Mouse (Mus musculus) adrenal gland, adult (tissue): ENCODE results near the gene Rnf214.

Source experiments
- DNase-seq, 2 experiments: peaks; one replicate each; pipeline ENCODE4 v3.0.0; 2022 to 2023; ENCODE audit warnings: low spot score in 1 of 2; ENCODE audit not compliant: inconsistent age in 2 of 2

Gene Rnf214

DNA sequence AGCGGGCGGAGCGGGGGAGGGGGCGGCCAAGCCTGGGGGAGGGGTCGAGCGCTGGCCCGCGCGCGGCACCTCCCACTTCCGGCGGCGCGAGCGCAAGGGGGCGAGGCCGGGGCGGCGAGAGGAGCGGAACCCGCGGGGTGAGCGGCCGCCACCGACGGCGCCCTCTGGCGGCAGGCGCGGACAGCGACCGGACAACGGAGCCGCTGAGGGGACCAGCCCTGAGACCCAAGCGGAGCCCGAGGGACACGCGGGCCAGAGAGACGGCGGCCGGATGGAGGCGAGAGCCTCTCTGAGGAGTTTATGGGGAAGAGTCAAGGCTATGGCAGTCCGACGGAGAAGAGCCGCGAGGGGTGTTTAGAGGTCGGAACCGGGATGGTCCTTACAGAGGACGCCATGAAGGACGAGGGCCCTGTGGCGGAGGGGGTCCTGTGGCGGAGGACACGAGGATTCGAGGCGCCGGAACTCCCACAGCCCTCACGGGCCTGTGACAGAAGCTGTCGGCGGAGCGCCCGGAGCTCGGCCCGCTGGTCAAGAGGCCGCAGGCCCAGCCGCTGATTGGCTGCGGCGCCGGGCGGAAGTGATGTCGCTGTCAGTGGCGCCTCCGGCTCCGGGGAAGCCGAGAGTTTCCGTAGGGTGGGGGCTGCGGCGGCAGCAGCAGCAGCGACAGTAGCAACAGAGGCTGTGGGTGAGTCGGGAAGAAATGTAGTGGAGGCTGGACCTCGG, at the start of gene Rnf214, which contains the start of gene Pcsk7:
Rnf214 (minus strand) TSS at position 557 of the 723 bp plus-strand sequence.
Pcsk7 (plus strand) TSS at position 143 of the 723 bp plus-strand sequence.
- DNase-seq = peak; percentile 93 to 96

DNA sequence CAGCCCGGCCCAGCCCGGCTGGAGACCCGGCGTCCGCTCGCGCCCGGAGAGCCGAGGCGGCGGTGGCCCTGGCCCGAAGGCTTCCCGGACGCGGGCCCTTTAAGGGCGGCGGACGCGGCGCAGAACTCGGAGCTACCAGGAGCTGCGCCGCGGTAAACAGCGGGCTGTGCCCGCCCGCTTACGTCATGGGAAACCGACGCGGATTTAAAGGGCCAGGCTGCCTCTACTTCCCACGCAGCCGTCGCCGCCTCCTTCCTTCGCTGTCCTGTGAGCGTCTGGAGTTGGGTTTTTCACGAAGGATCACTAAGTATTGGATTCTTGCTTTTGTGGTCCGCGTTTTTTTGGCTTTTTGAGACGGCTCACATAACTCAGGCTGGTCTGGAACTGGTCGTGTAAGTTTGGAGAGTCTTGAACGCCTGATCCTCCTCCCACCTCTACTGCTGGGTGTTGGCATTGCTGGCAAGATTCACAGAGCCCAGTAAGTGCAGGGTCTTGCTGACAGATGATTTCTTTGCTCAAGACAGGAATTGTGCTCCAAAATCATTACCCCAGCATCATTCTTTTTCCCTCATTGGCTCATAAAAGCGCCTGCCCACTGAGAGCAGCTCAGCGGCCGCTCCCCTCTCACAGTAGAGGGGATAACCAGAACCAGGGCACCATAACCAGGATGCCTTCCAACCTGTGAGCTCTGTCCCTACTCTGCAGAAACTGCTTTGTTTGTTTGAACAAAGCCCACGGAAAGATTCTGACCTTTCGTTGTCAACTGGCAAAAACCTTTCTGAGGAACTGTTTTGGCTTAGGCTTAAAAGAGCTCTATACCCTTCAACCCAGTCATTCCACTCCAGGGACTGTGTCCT, 48.6 kb upstream of the Rnf214 start, which contains the start of gene Sidt2:
Sidt2 (minus strand) TSS at position 152 of the 857 bp plus-strand sequence.
- peak; percentile 92 to 96 for DNase-seq

DNA sequence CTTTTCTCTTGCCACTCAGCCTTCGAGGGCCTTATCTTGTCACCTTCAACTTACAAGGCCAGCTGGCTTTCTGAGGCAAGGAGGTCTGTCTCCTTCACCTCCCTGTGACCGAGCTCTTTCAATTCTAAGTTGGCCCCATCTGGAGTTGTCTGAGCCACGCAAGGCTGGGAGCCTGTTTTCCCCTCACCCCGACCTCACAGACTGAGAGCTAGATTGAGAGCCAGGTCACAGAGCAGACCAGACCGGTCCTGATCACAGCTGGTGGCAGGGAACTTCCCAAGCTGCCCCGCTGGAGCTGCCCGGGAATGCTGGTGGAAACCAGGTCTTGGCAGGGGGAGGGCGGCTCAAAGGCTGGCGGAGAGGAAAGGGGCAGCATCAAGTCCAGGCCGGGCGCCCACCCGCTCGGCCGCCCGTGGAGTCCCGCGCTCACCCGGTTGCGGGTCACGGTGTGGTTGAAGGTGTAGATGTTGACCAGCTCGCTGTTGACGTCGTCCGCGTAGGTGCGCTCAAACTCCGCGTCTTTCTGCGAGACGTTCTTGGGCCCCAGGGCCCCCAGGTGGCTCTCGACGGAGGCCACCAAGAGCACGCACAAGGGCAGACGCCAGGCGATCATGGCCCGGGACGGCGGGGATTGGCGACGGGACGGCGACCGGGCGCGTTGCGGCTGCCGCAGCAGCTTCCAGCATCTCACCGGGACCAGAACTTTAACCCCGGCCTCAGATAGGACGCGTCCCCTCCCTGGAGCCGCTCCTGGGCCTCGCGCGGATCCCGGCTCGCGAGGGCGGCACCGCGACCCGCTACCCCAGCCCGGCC, 47.8 kb upstream of the Rnf214 start:
- DNase-seq = peak; percentile 72 to 90

DNA sequence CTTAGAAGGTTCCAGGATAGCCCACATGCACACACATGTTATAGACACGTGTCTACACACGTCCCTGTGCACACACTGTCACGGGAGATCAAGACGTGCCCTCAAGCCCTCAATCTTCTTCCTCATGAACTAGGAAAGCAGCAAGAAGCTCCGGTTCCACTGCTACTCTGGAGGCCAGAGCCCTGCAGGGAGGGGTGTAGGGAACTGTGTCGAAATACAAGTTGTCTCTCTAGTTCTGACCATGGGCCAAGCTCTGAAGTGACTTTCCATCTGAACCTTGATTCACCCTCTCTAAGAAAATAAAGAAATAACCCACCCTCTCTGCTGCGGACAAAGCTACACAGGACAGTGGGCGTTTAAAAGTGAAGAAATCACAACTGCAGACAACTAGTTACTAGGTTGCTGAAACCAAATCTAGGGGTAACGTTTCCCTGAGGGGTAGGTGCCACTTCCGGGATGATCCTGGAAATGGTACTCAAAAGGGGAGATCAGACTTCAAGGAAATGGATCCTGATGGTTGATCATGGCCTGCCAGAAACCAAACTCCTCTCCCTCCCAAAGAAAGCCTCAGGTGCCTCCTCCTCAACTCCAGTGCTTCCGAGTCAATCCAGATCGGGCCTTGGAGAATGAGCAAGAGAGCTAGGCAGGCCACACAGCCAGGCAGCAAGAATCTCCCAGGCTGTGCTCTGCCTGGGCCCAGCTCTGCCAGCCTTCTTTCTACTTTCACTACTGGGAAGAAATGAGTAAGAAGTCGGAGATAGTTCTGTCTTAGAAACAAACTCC, 47.0 kb upstream of the Rnf214 start:
- DNase-seq = peak; percentile 53 to 84

DNA sequence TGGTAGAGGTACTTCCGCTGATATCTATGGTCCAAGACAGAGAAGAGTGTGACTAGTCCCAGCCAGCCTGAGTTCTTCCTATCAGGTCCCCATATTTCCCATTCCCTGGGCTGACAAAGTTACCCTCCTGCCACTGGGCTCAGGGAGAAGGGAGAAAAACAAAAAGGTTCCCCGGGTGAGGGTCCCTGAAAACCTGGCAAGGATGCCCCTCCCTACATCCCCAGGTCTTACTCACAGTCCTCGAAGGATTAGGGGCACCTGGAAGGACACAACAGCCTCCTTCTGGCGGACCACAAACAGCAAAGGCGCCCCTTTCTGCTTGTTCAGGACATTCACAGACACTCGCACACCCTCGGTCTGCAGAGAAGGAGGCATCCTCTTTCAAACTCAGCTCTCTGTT, 46.2 kb upstream of the Rnf214 start:
- DNase-seq = no peak

DNA sequence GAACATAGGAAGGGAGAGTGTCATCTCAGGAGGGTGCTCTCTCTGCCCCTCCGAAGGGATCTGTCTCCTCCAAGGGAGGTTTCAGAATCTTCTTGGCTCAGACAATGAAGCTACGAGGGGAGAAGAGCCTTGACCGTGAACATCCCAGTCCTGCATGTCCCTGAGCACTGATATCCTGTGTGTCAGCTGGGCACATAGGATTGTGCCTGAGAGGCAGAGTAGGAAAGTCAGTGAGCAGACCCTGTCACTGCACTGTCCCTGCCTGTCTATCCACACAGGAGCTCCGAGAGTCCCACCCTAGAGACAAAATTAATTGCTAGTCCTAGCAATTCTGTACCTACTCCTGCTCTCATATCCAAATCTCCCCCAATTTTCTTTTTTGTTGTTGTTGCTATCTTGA, 45.3 kb upstream of the Rnf214 start:
- DNase-seq = peak; percentile 52 to 66

DNA sequence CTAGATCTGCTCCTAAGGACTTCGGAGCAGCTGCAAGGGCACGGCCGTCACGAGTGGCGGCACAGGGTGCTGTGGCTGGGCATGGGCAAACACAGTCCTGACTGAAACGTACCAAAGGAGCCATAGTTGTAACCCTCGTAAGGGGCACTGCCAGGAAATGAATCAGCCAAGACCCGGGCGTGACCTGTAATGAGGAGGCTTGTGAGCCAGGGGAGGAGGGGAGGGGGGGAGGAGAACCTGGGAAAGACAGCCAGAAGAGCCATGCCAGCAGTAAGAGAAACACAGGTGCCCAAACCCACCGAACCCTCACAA, 40.1 kb upstream of the Rnf214 start:
- no peak for DNase-seq

DNA sequence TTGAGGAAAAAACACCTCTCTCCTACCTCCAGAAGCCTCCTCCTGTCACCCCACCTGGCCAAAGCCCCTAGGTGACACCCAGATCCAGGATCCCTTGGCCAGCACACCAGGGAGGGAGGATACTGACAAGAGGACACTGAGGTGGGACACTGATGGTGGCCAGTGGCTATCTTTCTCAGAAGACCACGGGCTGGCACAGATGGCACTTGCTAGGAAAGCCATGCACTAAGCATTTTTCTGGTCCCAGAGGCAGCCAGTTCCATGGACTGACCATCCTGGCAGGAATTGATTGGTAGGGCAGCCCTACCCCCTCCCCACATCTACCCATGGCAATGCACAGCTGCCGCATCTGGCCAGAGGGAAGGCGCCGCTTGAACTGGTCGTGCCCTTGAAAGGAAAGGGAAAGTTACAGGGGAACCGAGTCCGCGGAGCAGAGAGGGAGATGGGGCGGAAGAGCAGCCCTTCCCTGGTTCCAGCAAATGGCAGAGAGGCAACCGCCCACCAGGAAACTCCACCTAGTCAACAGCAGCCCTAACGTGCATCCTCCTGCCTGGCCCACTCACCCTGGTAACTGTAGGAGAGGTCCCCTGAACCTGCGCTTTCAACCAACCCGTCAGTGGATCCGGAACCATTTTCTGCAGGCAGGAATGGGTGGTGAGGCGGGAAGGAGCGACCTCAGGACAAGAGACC, 39.6 kb upstream of the Rnf214 start:
- no peak for DNase-seq

DNA sequence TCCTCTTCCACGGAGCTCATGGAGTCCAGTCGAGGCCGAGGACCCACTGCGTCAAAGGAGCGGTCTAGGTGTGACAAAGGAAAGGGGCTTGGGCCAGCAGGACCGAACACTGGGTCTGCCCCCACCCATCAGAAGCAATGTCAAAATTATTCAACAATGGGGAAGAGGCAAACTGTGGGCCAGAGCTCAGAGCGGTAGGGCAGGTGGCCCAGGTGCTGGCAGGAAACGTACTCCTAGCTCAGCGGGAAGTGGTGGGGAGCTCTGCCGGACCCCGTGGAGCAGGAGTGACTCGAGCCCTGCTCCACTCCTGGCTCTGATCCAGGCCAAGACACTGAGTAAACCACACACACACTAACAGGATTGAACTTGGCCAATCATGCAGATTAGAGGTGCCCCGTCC, 39.0 kb upstream of the Rnf214 start:
- no peak for DNase-seq

DNA sequence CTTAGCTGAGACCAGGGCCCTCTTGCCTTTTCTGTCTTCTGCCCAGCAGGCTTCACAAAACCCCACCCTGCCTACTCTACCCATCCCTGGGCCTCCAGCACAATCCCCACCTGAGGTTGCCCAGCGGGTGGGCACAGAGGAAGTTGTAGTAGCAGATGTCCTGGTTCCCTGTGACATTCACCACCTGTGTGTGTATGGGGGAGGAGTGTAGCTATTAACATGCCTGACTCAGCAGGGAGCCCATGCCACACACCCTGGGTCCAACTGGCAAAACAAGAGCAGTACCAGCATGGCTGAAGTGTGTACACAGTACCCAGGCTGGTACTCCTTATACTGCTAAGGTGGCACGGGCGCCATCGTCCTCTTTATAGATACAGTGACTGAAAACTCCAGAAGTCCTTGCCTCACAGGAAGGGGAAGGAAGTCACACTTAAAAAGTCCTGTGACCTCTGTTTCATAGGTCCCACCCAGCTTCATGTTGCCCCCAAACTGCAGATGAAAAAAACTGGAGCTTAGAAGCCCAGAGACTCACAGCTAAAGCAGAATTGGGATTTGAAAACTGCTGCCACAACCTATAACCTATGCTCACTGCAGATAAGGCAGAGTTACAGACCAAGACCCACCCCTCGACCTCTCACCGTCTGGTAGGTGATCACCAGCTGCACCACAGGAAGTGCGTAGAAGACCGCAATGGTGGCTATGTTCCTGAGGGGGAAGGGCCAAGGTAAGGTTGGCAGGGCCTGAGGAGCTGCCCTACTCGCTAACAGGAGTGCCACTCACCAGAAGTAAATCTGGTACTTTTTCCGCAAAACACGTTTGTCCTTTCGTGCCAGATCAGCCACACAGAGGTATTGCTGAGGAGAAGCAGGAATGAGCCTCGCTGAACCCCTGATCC, 38.0 kb upstream of the Rnf214 start:
- no peak for DNase-seq

DNA sequence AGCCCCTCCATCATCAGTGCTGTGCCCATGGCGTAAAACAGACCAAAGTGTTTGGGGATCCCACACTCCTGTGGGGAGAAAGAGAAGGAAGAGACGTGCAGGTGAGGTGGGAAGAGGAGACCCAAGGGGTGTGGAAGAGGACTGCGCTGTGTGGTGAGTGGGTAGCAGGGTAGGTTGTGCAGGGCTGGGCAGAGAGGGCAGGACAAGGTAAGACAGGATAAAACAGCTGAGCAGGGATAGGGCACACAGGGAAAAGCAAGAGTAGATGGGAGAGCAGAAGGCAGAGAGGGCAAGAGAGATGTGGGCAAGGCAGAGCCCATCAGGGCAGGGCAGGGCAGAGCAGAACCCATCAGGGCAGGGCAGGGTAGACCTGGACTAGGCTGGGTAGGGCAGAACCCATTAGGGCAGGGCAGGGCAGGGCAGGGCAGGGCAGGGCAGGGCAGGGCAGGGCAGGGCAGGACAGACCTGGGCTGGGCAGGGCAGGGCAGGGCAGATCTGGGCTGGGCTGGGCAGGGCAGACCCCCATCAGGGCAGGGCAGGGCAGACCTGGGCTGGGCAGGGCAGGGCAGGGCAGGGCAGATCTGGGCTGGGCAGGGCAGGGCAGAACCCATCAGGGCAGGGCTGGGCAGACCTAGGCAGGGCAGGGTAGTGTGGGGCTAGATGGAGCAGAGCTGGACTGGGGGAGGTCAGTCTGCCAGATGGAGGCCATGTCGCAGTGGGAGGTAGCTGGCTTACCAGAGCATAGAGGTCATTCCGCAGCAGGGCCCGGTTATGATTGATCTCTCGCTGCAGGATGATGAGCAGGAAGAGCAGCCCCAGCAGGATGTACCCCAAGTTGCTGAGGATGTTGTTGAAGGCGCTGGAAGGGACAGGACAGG, 37.2 kb upstream of the Rnf214 start:
- no peak for DNase-seq

DNA sequence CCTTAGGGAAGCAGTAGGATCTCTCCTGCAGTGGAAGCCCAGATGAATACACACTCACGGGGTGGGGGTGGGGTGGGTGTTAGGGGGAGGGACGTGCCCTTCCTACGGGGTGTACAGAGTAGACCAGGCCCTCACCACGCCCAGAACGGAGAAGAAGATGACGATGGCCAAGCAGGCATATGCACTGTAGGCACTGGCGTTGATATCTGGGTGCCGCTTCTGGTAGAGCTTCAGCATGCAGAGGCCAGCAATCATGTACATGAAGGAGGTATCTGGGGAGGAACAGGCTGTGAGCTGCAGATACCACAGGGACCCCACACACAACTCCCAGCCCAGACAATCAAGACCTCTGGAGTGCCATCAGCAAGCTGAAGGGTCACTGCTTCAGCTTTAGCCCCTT, 36.2 kb upstream of the Rnf214 start:
- no peak for DNase-seq

DNA sequence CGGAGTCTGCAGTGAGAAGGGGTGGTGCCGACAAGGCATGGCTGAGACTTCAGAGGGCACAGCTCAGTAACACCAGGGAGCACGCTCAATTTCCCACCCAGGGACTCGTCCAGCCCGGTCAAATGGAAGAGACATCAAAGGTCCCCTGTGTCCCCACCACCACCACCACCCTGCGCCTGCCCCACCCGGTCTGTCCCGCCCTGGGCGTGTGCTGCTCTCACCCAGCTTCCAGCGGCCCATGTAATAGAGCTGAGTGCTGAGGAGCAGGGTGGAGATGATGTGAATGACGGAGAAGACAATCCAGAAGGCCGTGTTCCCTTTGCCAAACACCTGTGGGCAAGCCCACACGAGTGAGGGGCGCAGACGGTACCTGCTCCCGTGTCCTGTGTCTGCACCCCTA, 35.8 kb upstream of the Rnf214 start:
- DNase-seq = no peak

DNA sequence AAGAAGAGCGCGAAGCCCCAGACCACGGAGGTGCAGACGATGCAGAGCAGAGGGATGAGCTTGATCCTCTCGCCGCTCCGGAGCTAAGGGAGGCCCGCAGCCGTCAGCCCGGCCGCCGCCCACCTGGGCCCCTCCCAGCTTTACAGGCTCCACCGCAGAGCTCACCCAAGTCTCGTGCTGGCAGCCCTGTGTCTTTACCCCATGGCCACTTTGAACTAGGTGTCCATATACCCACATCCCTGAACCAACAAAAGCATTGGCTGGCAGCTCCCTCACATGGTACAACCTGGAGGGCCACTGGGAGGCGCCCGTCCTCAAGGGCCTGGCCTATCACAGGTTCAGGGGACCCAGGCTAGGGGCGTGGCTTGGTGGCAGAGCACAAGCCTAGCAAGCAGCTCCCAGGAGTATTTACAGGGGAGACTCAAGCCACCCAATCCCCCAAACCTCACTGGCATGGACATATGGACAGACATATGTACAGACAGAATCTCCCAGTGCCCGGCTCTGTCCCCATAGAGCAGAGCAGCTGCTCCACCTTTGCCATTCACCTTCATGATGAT, 34.7 kb upstream of the Rnf214 start:
- no peak for DNase-seq

DNA sequence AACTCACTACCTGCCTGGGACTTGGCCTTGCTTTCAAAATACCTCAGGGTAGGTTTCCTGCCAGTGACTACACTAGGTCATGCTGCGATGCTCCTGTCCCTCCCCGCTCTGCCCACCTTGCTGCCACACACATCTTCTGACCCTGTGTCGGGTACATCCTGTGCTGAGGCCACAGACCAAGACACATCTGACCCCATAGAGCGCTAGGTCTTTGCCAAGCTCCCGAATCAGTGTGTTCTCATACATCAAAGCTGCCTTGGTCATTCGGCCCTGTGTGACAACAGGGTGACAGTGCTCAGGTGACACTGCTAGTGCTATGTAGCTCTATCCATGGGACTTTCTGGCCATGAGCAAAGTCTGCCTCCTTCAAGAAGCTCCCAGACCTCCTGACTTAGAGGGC, 33.1 kb upstream of the Rnf214 start:
- DNase-seq = peak in 1 of 2 experiments; percentile 76

DNA sequence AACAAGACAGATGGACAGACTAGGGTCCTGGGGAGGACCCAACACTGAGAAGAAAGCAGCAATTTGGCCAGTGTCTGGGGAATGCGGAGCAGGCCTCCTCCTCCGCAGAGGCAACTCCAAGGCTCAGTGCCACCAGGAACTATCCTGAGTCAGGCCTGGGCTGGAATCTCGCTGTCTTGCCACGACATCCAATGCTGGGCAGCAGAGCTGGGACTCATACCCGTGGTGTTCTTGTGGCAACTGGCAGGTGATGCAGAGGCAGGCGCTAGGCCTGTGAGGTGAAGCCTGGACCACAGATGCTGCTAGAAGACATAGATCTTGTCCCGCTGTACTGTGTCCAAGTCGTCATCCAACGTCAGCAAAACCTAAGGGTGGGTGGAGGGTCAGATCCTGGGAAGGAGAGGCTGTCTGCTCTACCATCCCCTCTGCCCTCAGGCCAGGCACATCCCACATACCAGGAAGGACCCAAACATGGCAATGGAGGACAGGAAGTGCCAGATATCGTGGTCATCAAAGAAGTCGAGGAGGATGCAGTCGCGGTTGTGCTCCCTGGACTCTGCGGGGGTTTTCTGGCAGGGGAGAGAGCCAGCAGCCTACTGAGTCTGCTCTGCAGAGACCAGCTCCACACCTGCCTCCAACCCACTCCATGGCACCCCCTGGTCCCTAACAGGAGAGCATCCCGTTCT, 32.4 kb upstream of the Rnf214 start:
- peak in 1 of 2 experiments; percentile 67 for DNase-seq

DNA sequence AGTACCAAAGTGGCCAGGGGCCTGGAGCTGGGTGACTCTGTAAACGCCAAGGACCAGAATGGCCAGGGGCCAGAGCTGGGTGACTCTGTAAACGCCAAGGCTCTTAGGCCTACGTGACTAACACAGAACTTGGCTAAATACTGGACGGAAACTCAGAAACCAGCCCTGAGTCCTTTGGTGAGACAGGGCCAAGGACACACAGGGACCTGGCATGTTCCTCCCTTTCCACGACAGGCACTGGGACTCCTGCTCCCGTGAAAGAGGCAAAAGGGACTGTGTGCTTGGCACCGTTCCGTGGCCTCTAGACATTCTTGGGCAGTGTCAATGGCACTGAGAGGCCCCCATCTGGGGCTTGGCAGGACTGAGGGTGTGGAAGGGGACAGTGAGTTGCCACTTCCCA, 31.4 kb upstream of the Rnf214 start:
- DNase-seq = peak; percentile 88 to 94
